Mouse (Mus musculus): ENCODE results near the gene Ccr1. TPM values are rescaled to one million over a fixed set of nuclear protein-coding genes. Genes with fewer than 3 reads are reported as not detected.
"Not testable (repeated sequence)": the region's sequence is repeated elsewhere in the genome, so short reads cannot be mapped to it uniquely, and the experiment has no call there.

The Ccr1 gene
- polyA plus RNA-seq, 1 experiment, result 1.2 TPM

GRCm38 (mm10) chr9:123928118-123928758, 40.3 kb downstream of the Ccr1 start:
- TF ChIP-seq CTCF (IDR thresholded peaks at IDR 0.05; ENCODE audit: extremely low read depth, insufficient read length, insufficient replicate concordance, low read depth, low read length) (no peak), POLR2A (IDR thresholded peaks at IDR 0.05; ENCODE audit: low read depth, low read length) (no peak)
- Histone ChIP-seq H3K36me3 (ENCODE audit: control insufficient read depth, insufficient read depth, low read length) (no peaks in the 10 kb centered on the region), H3K4me1 (ENCODE audit: control insufficient read depth, insufficient read depth, insufficient read length, low read length) (peaks cover 21% of the 10 kb centered on the region), H3K27ac (ENCODE audit: insufficient read depth, low read depth, low read length) (peak overlapping the region; percentile 87), H3K4me3 (ENCODE audit: low read depth, low read length) (no peak overlapping the region), H3K27me3 (ENCODE audit: control insufficient read depth, insufficient read depth, low read length) (no peaks in the 10 kb centered on the region)
- WGBS, result 19% methylated on average over 12 of the region's 12 CpGs

- TF ChIP-seq CTCF (IDR thresholded peaks at IDR 0.05; ENCODE audit: extremely low read depth, insufficient read length, insufficient replicate concordance, low read depth, low read length), result no peak
- no peak for TF ChIP-seq POLR2A (IDR thresholded peaks at IDR 0.05; ENCODE audit: low read depth, low read length)
- no peaks in the 10 kb centered on the region for H3K27me3 ChIP-seq (ENCODE audit: control insufficient read depth, insufficient read depth, low read length)
- H3K27ac ChIP-seq (ENCODE audit: insufficient read depth, low read depth, low read length), result peak overlapping the region; percentile 87
- whole genome bisulfite sequencing, result 61% methylated on average over 16 of the region's 16 CpGs
- H3K4me3 ChIP-seq (ENCODE audit: low read depth, low read length), result no peak overlapping the region
- no peaks in the 10 kb centered on the region for H3K36me3 ChIP-seq (ENCODE audit: control insufficient read depth, insufficient read depth, low read length)
- peaks cover 21% of the 10 kb centered on the region for H3K4me1 ChIP-seq (ENCODE audit: control insufficient read depth, insufficient read depth, insufficient read length, low read length)
Measured at GRCm38 (mm10) chr9:123927281-123927960, 41.1 kb downstream of the Ccr1 start.

DNA sequence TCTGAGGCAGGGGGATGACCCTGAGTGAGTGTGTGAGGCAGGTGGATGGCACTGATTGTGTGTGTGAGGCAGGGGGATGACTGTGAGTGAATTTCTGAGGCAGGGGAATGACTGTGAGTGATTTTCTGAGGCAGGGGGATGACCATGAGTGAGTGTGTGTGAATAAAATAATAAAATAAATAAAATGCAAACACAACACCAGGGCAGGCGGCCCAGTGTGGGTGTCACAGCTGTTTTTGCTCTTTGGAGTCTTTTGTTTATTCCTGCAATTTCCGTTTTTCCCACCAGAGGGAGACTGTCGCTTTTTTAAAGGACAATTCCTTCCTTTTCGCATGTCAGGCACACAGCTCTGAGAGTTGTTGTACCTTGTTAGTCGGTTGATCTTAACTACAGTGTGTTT, 42.5 kb downstream of the Ccr1 start:
- WGBS, result 5% methylated on average over 5 of the region's 5 CpGs
- Histone ChIP-seq H3K4me1 (ENCODE audit: control insufficient read depth, insufficient read depth, insufficient read length, low read length) (peaks cover 21% of the 10 kb centered on the region), H3K4me3 (ENCODE audit: low read depth, low read length) (peak overlapping the region; percentile 61; the same call in 1 of the 2 replicates)
- peak; percentile 17; the same call in 1 of the 2 replicates for TF ChIP-seq CTCF (IDR thresholded peaks at IDR 0.05; ENCODE audit: extremely low read depth, insufficient read length, insufficient replicate concordance, low read depth, low read length)
- H3K27ac ChIP-seq (ENCODE audit: insufficient read depth, low read depth, low read length); H3K36me3 ChIP-seq (ENCODE audit: control insufficient read depth, insufficient read depth, low read length); H3K27me3 ChIP-seq (ENCODE audit: control insufficient read depth, insufficient read depth, low read length): not testable (repeated sequence)

- peak overlapping the region; percentile 61 for H3K4me3 ChIP-seq (ENCODE audit: low read depth, low read length)
- H3K4me1 ChIP-seq (ENCODE audit: control insufficient read depth, insufficient read depth, insufficient read length, low read length), result peaks cover 15% of the 10 kb centered on the region
- no peaks in the 10 kb centered on the region for H3K36me3 ChIP-seq (ENCODE audit: control insufficient read depth, insufficient read depth, low read length)
- 5% methylated on average over 44 of the region's 44 CpGs for WGBS
- TF ChIP-seq CTCF (IDR thresholded peaks at IDR 0.05; ENCODE audit: extremely low read depth, insufficient read length, insufficient replicate concordance, low read depth, low read length) (peak; percentile 72), POLR2A (IDR thresholded peaks at IDR 0.05; ENCODE audit: low read depth, low read length) (no peak)
- peak overlapping the region; percentile 56 for H3K27ac ChIP-seq (ENCODE audit: insufficient read depth, low read depth, low read length)
- no peaks in the 10 kb centered on the region for H3K27me3 ChIP-seq (ENCODE audit: control insufficient read depth, insufficient read depth, low read length)
Measured at GRCm38 (mm10) chr9:123925101-123925946, 43.2 kb downstream of the Ccr1 start.

- Histone ChIP-seq H3K4me1 (ENCODE audit: control insufficient read depth, insufficient read depth, insufficient read length, low read length) (peaks cover 15% of the 10 kb centered on the region), H3K4me3 (ENCODE audit: low read depth, low read length) (peak overlapping the region; percentile 61), H3K36me3 (ENCODE audit: control insufficient read depth, insufficient read depth, low read length) (no peaks in the 10 kb centered on the region), H3K27ac (ENCODE audit: insufficient read depth, low read depth, low read length) (peak overlapping the region; percentile 56), H3K27me3 (ENCODE audit: control insufficient read depth, insufficient read depth, low read length) (no peaks in the 10 kb centered on the region)
- TF ChIP-seq CTCF (IDR thresholded peaks at IDR 0.05; ENCODE audit: extremely low read depth, insufficient read length, insufficient replicate concordance, low read depth, low read length) (no peak), POLR2A (IDR thresholded peaks at IDR 0.05; ENCODE audit: low read depth, low read length) (peak; percentile 27; the same call in 1 of the 2 replicates)
- under 1% methylated on average over 46 of the region's 49 CpGs for WGBS
Measured at GRCm38 (mm10) chr9:123924589-123925066, 43.9 kb downstream of the Ccr1 start.

DNA sequence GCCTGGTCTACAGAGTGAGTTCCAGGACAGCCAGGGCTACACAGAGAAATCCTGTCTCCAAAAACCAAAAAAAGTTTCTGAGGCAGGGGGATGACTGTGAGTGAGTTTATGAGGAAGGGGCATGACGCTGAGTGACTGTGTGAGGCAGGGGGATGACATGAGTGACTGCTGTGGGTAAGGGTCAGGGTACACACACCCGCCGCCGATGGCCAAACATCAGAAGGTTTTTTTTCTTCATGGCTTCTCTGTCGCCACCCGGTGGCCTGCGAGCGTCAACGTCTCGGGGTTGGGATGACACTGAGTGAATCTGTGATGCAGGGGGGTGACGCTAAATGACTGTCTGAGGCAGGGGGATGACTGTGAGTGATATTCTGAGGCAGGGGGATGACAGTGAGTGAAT, 44.5 kb downstream of the Ccr1 start:
- Histone ChIP-seq H3K4me1 (ENCODE audit: control insufficient read depth, insufficient read depth, insufficient read length, low read length) (peaks cover 15% of the 10 kb centered on the region), H3K27ac (ENCODE audit: insufficient read depth, low read depth, low read length) (peak overlapping the region; percentile 56), H3K4me3 (ENCODE audit: low read depth, low read length) (peak overlapping the region; percentile 61)
- peak; percentile 58; the same call in 1 of the 2 replicates for TF ChIP-seq CTCF (IDR thresholded peaks at IDR 0.05; ENCODE audit: extremely low read depth, insufficient read length, insufficient replicate concordance, low read depth, low read length)
- not testable (repeated sequence) for H3K27me3 ChIP-seq (ENCODE audit: control insufficient read depth, insufficient read depth, low read length); H3K36me3 ChIP-seq (ENCODE audit: control insufficient read depth, insufficient read depth, low read length)
- under 1% methylated on average over 11 of the region's 11 CpGs for WGBS
